Comparison of ENCODE assay signal across 8 mouse cellular contexts in genomic region chr16:10355004-10355403, GRCm38 (mm10). TPM values are rescaled to one million over a fixed set of nuclear protein-coding genes. Genes with fewer than 3 reads are reported as not detected.
DNase-seq lines count a peak whose midpoint lies in the region.

No protein-coding gene starts in this region.

- intact Hi-C loops in heart, postnatal 10 days (cut with DNase I), result no loop called here

- DNase-seq in kidney, adult 9 months, result peak; percentile 13
- no peak for DNase-seq in kidney, adult 8-10 months
- DNase-seq in Muller cell, postnatal 12 days (ENCODE audit: inconsistent ontology term), result peak; percentile 81
- DNase-seq in adrenal gland, postnatal 25 days, result peak; percentile 45
- DNase-seq in heart, postnatal 10 days, result peak; percentile 73 to 77
- no peak for DNase-seq in spleen, postnatal 10 days (ENCODE audit: low spot score in 2 of 2)
- no peak for DNase-seq in yolk sac, embryonic 10.5 days (ENCODE audit: low spot score)
- DNase-seq in thymus, postnatal 4 days, result no peak

RNA-seq across cellular contexts. Expression of gene Tekt5, which starts 40.3 kb away (rescaled TPM):
- total RNA-seq in adrenal gland, postnatal 25 days (2021), result not detected in 2 replicates
- total RNA-seq in heart, postnatal 10 days (2021), result under 1 TPM in 1 of 2 experiments, not detected in 1; 0.22 TPM

RNA-seq across cellular contexts. Expression of gene Emp2, which starts 41.2 kb away (rescaled TPM):
- 4.3 and 4.7 TPM in 2 replicates for total RNA-seq in adrenal gland, postnatal 25 days (2021)
- total RNA-seq in heart, postnatal 10 days (2021), result 10 to 100 TPM; 42.5 to 46.4 TPM

RNA-seq across cellular contexts. Expression of gene Nubp1, which starts 56.7 kb away (rescaled TPM):
- 28.0 and 28.2 TPM in 2 replicates for total RNA-seq in adrenal gland, postnatal 25 days (2021)
- total RNA-seq in heart, postnatal 10 days (2021), result 10 to 100 TPM; 10.6 to 10.8 TPM

Comparison
In these comparisons a context has a peak if more than half of its experiments do, and no peak if none do; other contexts are left out.
1. DNase-seq: peak in kidney, adult 9 months (single experiment), Muller cell, postnatal 12 days (single experiment), adrenal gland, postnatal 25 days (single experiment) and heart, postnatal 10 days (2 of 2); none in kidney, adult 8-10 months (0 of 2), spleen, postnatal 10 days (0 of 2), yolk sac, embryonic 10.5 days (single experiment) and thymus, postnatal 4 days (single experiment).